8 mouse cellular contexts compared by ENCODE assay signal in the genomic region with DNA sequence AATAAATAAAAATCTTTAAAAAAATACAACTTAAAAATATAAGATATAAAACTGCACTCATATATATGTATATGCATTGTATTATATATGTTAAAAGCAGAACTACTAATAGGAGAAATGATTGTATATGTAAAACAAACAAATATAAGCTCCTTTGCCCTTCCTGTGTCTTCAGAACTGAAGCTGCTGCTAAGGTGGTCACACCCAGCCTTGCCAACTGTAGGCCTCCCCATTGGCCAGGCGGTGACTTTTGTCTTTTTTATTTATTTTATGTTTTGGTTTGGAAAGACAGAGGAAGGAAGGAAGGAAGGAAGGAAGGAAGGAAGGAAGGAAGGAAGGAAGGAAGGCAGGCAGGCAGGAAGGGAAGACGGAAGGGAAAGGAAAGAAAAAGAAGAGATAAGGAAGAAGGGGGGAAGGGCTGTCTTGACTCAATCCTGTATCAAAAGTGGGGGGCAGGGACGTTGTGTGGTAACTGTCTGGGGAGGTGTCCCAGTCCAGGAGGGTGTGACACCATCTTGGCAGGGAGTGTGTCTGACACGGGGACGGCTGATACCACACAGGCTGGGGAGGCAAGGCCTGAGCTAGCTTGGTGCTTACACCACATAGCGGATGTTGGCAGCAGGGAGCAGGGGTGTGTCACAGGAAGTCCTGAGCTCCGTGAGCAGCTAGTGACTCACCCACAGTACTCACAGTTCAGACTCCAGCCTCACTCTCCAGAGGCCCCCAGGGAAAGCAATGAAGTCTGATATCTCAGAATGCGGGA. TPM values are rescaled to one million over a fixed set of nuclear protein-coding genes. Genes with fewer than 3 reads are reported as not detected.
A peak's percentile ranks its signal among the peaks of the same experiment; 100 is the strongest.
DNase-seq lines count a peak whose midpoint lies in the region; ATAC-seq and TF ChIP-seq lines count a peak whose summit lies in the region.

No protein-coding gene starts in this region.

- 0 out of 2 replicates have a peak, but pooled peaks have one; percentile 58 for TF ChIP-seq EP300 in ES-Bruce4 (IDR thresholded peaks at IDR 0.05; ENCODE audit: insufficient read depth, low read depth, low read length)

- no peak overlapping the region for H3K4me3 ChIP-seq in ES-Bruce4 (ENCODE audit: low read depth, low read length)
- no peak overlapping the region for H3K4me3 ChIP-seq in kidney, embryonic 15.5 days (replicated peaks)
- no peak overlapping the region for H3K4me3 ChIP-seq in midbrain, postnatal 0 days (ENCODE audit: low read depth, low read length)

- H3K36me3 ChIP-seq in ES-Bruce4 (ENCODE audit: control insufficient read depth, insufficient read depth, low read length, poor library complexity, severe bottlenecking): no peaks in the 10 kb centered on the region
- H3K36me3 ChIP-seq in kidney, embryonic 15.5 days: no peaks in the 10 kb centered on the region
- no peaks in the 10 kb centered on the region for H3K36me3 ChIP-seq in midbrain, postnatal 0 days (ENCODE audit: insufficient read depth, low read length)

- DNase-seq in adrenal gland, postnatal 10 days: peak; percentile 86
- DNase-seq in heart, adult 11 months: peak; percentile 100
- peak; percentile 87 to 93 for DNase-seq in lung, postnatal 4 days
- peak; percentile 88 for DNase-seq in thymus, postnatal 14 days
- DNase-seq in left cerebral cortex, adult 11 months (ENCODE audit: low spot score): no peak
- no peak for DNase-seq in midbrain, postnatal 0 days (ENCODE audit: low spot score)

- no peak for TF ChIP-seq CTCF in ES-Bruce4 (IDR thresholded peaks at IDR 0.05; ENCODE audit: low read depth, low read length)
- TF ChIP-seq CTCF in midbrain, postnatal 0 days (IDR thresholded peaks at IDR 0.05): no peak

- peak overlapping the region; percentile 61 for H3K27ac ChIP-seq in ES-Bruce4 (ENCODE audit: insufficient read depth, low read length)
- H3K27ac ChIP-seq in kidney, embryonic 15.5 days: peak overlapping the region; percentile 55
- H3K27ac ChIP-seq in midbrain, postnatal 0 days (ENCODE audit: low read depth, low read length): no peak overlapping the region

- peaks cover 9% of the 10 kb centered on the region for H3K4me1 ChIP-seq in ES-Bruce4 (ENCODE audit: control insufficient read depth, insufficient read depth, low read length)
- H3K4me1 ChIP-seq in kidney, embryonic 15.5 days: peaks cover 17% of the 10 kb centered on the region
- H3K4me1 ChIP-seq in midbrain, postnatal 0 days (ENCODE audit: insufficient read depth, low read length): no peaks in the 10 kb centered on the region

- no peaks in the 10 kb centered on the region for H3K27me3 ChIP-seq in ES-Bruce4 (ENCODE audit: control insufficient read depth, insufficient read depth, low read length, poor library complexity, severe bottlenecking)
- no peaks in the 10 kb centered on the region for H3K27me3 ChIP-seq in kidney, embryonic 15.5 days
- H3K27me3 ChIP-seq in midbrain, postnatal 0 days (ENCODE audit: insufficient read depth, low read length): no peaks in the 10 kb centered on the region

- no peak overlapping the region for H3K9ac ChIP-seq in ES-Bruce4 (ENCODE audit: low read depth, poor library complexity, severe bottlenecking)
- H3K9ac ChIP-seq in kidney, embryonic 15.5 days: no peak overlapping the region
- H3K9ac ChIP-seq in midbrain, postnatal 0 days (replicated peaks; ENCODE audit: low read length, poor library complexity, severe bottlenecking): no peak overlapping the region

- no peak for TF ChIP-seq POLR2A in ES-Bruce4 (IDR thresholded peaks at IDR 0.05; ENCODE audit: insufficient read depth, low read length)

- no peak overlapping the region for H3K4me2 ChIP-seq in kidney, embryonic 15.5 days
- H3K4me2 ChIP-seq in midbrain, postnatal 0 days (ENCODE audit: low read depth, low read length, poor library complexity, severe bottlenecking): no peak overlapping the region

- H3K9me3 ChIP-seq in ES-Bruce4 (replicated peaks; ENCODE audit: control insufficient read depth, insufficient read depth, low read length, poor library complexity, severe bottlenecking): no peaks in the 10 kb centered on the region
- no peaks in the 10 kb centered on the region for H3K9me3 ChIP-seq in kidney, embryonic 15.5 days (replicated peaks)
- no peaks in the 10 kb centered on the region for H3K9me3 ChIP-seq in midbrain, postnatal 0 days (ENCODE audit: low read length)

- WGBS in kidney, embryonic 15.5 days: 41% methylated on average over 8 of the region's 8 CpGs
- WGBS in midbrain, postnatal 0 days: 58% methylated on average over 8 of the region's 8 CpGs

- ATAC-seq in kidney, embryonic 15.5 days (replicated peaks; ENCODE audit: low FRiP score): peak; percentile 95
- no peak for ATAC-seq in midbrain, postnatal 0 days (ENCODE audit: low FRiP score)

RNA-seq across cellular contexts. Expression of a gene that starts 13.9 kb away (rescaled TPM):
- polyA plus RNA-seq in ES-Bruce4 (2011; ENCODE audit: insufficient read depth, insufficient read length, low read depth, missing spikeins): 3,823 and 4,237 TPM in 2 replicates
- 1,000 to 10,000 TPM; 2,913 to 2,936 TPM for total RNA-seq in adrenal gland, postnatal 10 days (2021)
- 14,718 and 15,443 TPM in 2 replicates for polyA plus RNA-seq in kidney, embryonic 15.5 days (2015; fragmentation: Nextera tagmentation; extraction: Ambion mirVana)
- total RNA-seq in midbrain, postnatal 0 days (2014; rRNA removed): 5,191 and 5,200 TPM in 2 replicates
- polyA plus RNA-seq in midbrain, postnatal 0 days (2015; fragmentation: Nextera tagmentation; extraction: Ambion mirVana): 15,915 and 17,004 TPM in 2 replicates

RNA-seq across cellular contexts. Expression of a gene that starts 25.3 kb away (rescaled TPM):
- 19.3 and 21.2 TPM in 2 replicates for polyA plus RNA-seq in ES-Bruce4 (2011; ENCODE audit: insufficient read depth, insufficient read length, low read depth, missing spikeins)
- total RNA-seq in adrenal gland, postnatal 10 days (2021): 10 to 100 TPM in 1 of 2 experiments, 1 to 10 TPM in 1; 9.4 to 12.7 TPM
- polyA plus RNA-seq in kidney, embryonic 15.5 days (2015; fragmentation: Nextera tagmentation; extraction: Ambion mirVana): 16.7 and 17.8 TPM in 2 replicates
- total RNA-seq in midbrain, postnatal 0 days (2014; rRNA removed): 52.8 and 67.5 TPM in 2 replicates
- 25.5 and 27.5 TPM in 2 replicates for polyA plus RNA-seq in midbrain, postnatal 0 days (2015; fragmentation: Nextera tagmentation; extraction: Ambion mirVana)

RNA-seq across cellular contexts. Expression of a gene that starts 39.7 kb away (rescaled TPM):
- 139 and 155 TPM in 2 replicates for polyA plus RNA-seq in ES-Bruce4 (2011; ENCODE audit: insufficient read depth, insufficient read length, low read depth, missing spikeins)
- total RNA-seq in adrenal gland, postnatal 10 days (2021): 100 to 1,000 TPM in 1 of 2 experiments, 10 to 100 TPM in 1; 85.6 to 125 TPM
- polyA plus RNA-seq in kidney, embryonic 15.5 days (2015; fragmentation: Nextera tagmentation; extraction: Ambion mirVana): 320 and 348 TPM in 2 replicates
- 536 and 616 TPM in 2 replicates for total RNA-seq in midbrain, postnatal 0 days (2014; rRNA removed)
- polyA plus RNA-seq in midbrain, postnatal 0 days (2015; fragmentation: Nextera tagmentation; extraction: Ambion mirVana): 485 and 504 TPM in 2 replicates

Comparison
In these comparisons a context has a peak if more than half of its experiments do, and no peak if none do; other contexts are left out.
1. DNase-seq: peak in adrenal gland, postnatal 10 days (single experiment), heart, adult 11 months (single experiment), lung, postnatal 4 days (2 of 2) and thymus, postnatal 14 days (single experiment); none in left cerebral cortex, adult 11 months (single experiment) and midbrain, postnatal 0 days (single experiment).